Mouse (Mus musculus): ENCODE measurements around the gene Rbm33. TPM values are rescaled to one million over a fixed set of nuclear protein-coding genes. Genes with fewer than 3 reads are reported as not detected.
A peak's percentile ranks its signal among the peaks of the same experiment; 100 is the strongest.

The Rbm33 gene
- total RNA-seq, 1 experiment from 2014 or later = 98.2 TPM

- ATAC-seq (ENCODE audit: extremely low read depth, insufficient number of reproducible peaks, low FRiP score, poor library complexity, severe bottlenecking) = peak; percentile 57
Measured at GRCm38 (mm10) chr5:28321769-28322168, 4.8 kb downstream of the Rbm33 start.

GRCm38 (mm10) chr5:28322189-28322588 is 5.3 kb downstream of the Rbm33 start:
- ATAC-seq (ENCODE audit: extremely low read depth, insufficient number of reproducible peaks, low FRiP score, poor library complexity, severe bottlenecking) = no peak

- no peak for ATAC-seq (ENCODE audit: extremely low read depth, insufficient number of reproducible peaks, low FRiP score, poor library complexity, severe bottlenecking)
Measured at GRCm38 (mm10) chr5:28323822-28324221, 6.9 kb downstream of the Rbm33 start.

- ATAC-seq (ENCODE audit: extremely low read depth, insufficient number of reproducible peaks, low FRiP score, poor library complexity, severe bottlenecking) = no peak
Measured at GRCm38 (mm10) chr5:28324457-28324856, 7.5 kb downstream of the Rbm33 start.

GRCm38 (mm10) chr5:28329024-28329806 is 12.3 kb downstream of the Rbm33 start:
- ATAC-seq (ENCODE audit: extremely low read depth, insufficient number of reproducible peaks, low FRiP score, poor library complexity, severe bottlenecking) = peak; percentile 92

GRCm38 (mm10) chr5:28333731-28334130 is 16.8 kb downstream of the Rbm33 start:
- no peak for ATAC-seq (ENCODE audit: extremely low read depth, insufficient number of reproducible peaks, low FRiP score, poor library complexity, severe bottlenecking)

GRCm38 (mm10) chr5:28351857-28352513 is 35.1 kb downstream of the Rbm33 start:
- peak; percentile 13; the same call in 1 of the 2 replicates for ATAC-seq (ENCODE audit: extremely low read depth, insufficient number of reproducible peaks, low FRiP score, poor library complexity, severe bottlenecking)

GRCm38 (mm10) chr5:28355614-28356013 is 38.7 kb downstream of the Rbm33 start:
- ATAC-seq (ENCODE audit: extremely low read depth, insufficient number of reproducible peaks, low FRiP score, poor library complexity, severe bottlenecking) = no peak

- no peak for ATAC-seq (ENCODE audit: extremely low read depth, insufficient number of reproducible peaks, low FRiP score, poor library complexity, severe bottlenecking)
Measured at GRCm38 (mm10) chr5:28360745-28361144, 43.8 kb downstream of the Rbm33 start.

- no peak for ATAC-seq (ENCODE audit: extremely low read depth, insufficient number of reproducible peaks, low FRiP score, poor library complexity, severe bottlenecking)
Measured at GRCm38 (mm10) chr5:28368056-28368455, 51.1 kb downstream of the Rbm33 start.

GRCm38 (mm10) chr5:28370836-28371235 is 53.9 kb downstream of the Rbm33 start:
- ATAC-seq (ENCODE audit: extremely low read depth, insufficient number of reproducible peaks, low FRiP score, poor library complexity, severe bottlenecking) = no peak

GRCm38 (mm10) chr5:28372172-28372664 is 55.3 kb downstream of the Rbm33 start:
- no peak for ATAC-seq (ENCODE audit: extremely low read depth, insufficient number of reproducible peaks, low FRiP score, poor library complexity, severe bottlenecking)

- no peak for ATAC-seq (ENCODE audit: extremely low read depth, insufficient number of reproducible peaks, low FRiP score, poor library complexity, severe bottlenecking)
Measured at GRCm38 (mm10) chr5:28373498-28374427, 56.8 kb downstream of the Rbm33 start.

GRCm38 (mm10) chr5:28377299-28377698 is 60.4 kb downstream of the Rbm33 start:
- no peak for ATAC-seq (ENCODE audit: extremely low read depth, insufficient number of reproducible peaks, low FRiP score, poor library complexity, severe bottlenecking)

- ATAC-seq (ENCODE audit: extremely low read depth, insufficient number of reproducible peaks, low FRiP score, poor library complexity, severe bottlenecking) = 0 out of 2 replicates have a peak, but pooled peaks have one; percentile 30
Measured at GRCm38 (mm10) chr5:28382289-28382688, 65.4 kb downstream of the Rbm33 start.

GRCm38 (mm10) chr5:28386783-28387182 is 69.9 kb downstream of the Rbm33 start:
- ATAC-seq (ENCODE audit: extremely low read depth, insufficient number of reproducible peaks, low FRiP score, poor library complexity, severe bottlenecking) = no peak

GRCm38 (mm10) chr5:28387531-28388179 is 70.7 kb downstream of the Rbm33 start:
- no peak for ATAC-seq (ENCODE audit: extremely low read depth, insufficient number of reproducible peaks, low FRiP score, poor library complexity, severe bottlenecking)

GRCm38 (mm10) chr5:28388184-28388583 is 71.3 kb downstream of the Rbm33 start:
- 0 out of 2 replicates have a peak, but pooled peaks have one; percentile 19 for ATAC-seq (ENCODE audit: extremely low read depth, insufficient number of reproducible peaks, low FRiP score, poor library complexity, severe bottlenecking)

GRCm38 (mm10) chr5:28390189-28390588 is 73.3 kb downstream of the Rbm33 start:
- ATAC-seq (ENCODE audit: extremely low read depth, insufficient number of reproducible peaks, low FRiP score, poor library complexity, severe bottlenecking) = no peak

Measured in neutrophil, adult 5-6 weeks (primary cell).